Mouse (Mus musculus) colon, adult 2 months (tissue): Measurements from ENCODE around the gene Gm21244. TPM values are rescaled to one million over a fixed set of nuclear protein-coding genes. Genes with fewer than 3 reads are reported as not detected.

Source experiments
- polyA plus RNA-seq: library from polyadenylated mRNA; depleted of rRNA; stranded (reverse); fragments of >200 nt; gene quantifications from 2 replicates; pipeline ENCODE4 v1.2.3, GENCODE M21; 2012; rRNA removed

Gm21244 gene
- polyA plus RNA-seq, result not detected in 2 replicates

GRCm38 (mm10) chrY:7169193-7169592 is at the start of gene Gm21244:
Gene Gm21244 (minus strand): TSS chrY:7169293.

Other genes starting within 250 kb of the Gm21244 start
- gene Gm28998, start 84.5 kb upstream of the Gm21244 start, polyA plus RNA-seq, result not detected in 2 replicates
- not detected in 2 replicates for gene Gm21788, start 235.7 kb upstream of the Gm21244 start, polyA plus RNA-seq